Mouse (Mus musculus) E14TG2a.4 (cell line): Measurements from ENCODE around the gene Speg.

Experiments used
- CTCF ChIP-seq: conservative IDR thresholded peaks from 2 replicates; pipeline ENCODE4 v1.5.1; 2014; ENCODE audit warnings: low read length
- NANOG ChIP-seq: IDR thresholded peaks from 2 replicates; pipeline ENCODE4 v1.6.1; 2014; ENCODE audit warnings: borderline replicate concordance, low read length, mixed read lengths

DNA sequence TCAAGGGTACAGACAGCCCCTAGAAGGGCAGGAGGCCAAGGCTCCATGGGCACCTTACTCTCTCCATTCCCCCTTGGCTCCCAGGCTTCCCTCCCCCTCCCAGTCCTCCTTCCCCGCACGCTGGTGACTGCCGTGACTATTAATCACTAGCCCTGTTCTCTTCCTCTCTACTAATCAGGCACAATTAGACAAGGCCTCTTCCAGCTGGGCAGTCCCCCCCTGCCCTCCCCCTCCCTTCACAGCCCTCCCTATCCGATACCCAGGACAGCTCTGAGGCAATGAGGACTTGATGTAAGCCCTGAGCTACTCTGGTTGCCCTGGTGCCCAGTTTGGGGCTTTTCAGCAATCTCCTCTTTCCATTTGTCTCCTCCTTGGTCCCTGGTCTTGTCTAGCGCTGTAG is 80.9 kb downstream of the Speg start:
- no peak for TF ChIP-seq CTCF
- no peak for TF ChIP-seq NANOG
